Mouse (Mus musculus): ENCODE measurements at regions not wholly inside any gene's neighbourhood (a gene's known extent, or its start where the extent isn't known, plus 50 kb on each side); places are given as distances from the start of the nearest gene placed in this dataset.

- no peak for DNase-seq (ENCODE audit: low read depth, low spot score)
Measured at GRCm38 (mm10) chr10:29635828-29636227, 100.2 kb upstream of the Rspo3 start.

- DNase-seq (ENCODE audit: low read depth, low spot score), result peak; percentile 6
Measured at GRCm38 (mm10) chr10:29595455-29595854, 59.8 kb upstream of the Rspo3 start.

- DNase-seq (ENCODE audit: low read depth, low spot score), result no peak
Measured at GRCm38 (mm10) chr10:29594969-29595368, 59.3 kb upstream of the Rspo3 start.

- DNase-seq (ENCODE audit: low read depth, low spot score), result no peak
Measured at GRCm38 (mm10) chr10:29592906-29593305, 57.2 kb upstream of the Rspo3 start.

GRCm38 (mm10) chr10:29590187-29590586, 54.5 kb upstream of the Rspo3 start:
- DNase-seq (ENCODE audit: low read depth, low spot score), result no peak

GRCm38 (mm10) chr10:29589739-29590138, 54.1 kb upstream of the Rspo3 start:
- DNase-seq (ENCODE audit: low read depth, low spot score), result no peak

Data from telencephalon, adult 2 months (tissue).